Mouse (Mus musculus): ENCODE measurements around the gene Dapk3.
"Not testable (repeated sequence)": the region's sequence is repeated elsewhere in the genome, so short reads cannot be mapped to it uniquely, and the experiment has no call there.

The Dapk3 gene

GRCm38 (mm10) chr10:81179451-81180342 lies 3.1 kb upstream of the Dapk3 start:
- DNase-seq, result no peak

GRCm38 (mm10) chr10:81180946-81181345 lies 1.9 kb upstream of the Dapk3 start:
- no peak for DNase-seq

GRCm38 (mm10) chr10:81181860-81182259 lies 945 bp upstream of the Dapk3 start:
- not testable (repeated sequence) for DNase-seq

- no peak for DNase-seq
Measured at GRCm38 (mm10) chr10:81183805-81184204, 1.0 kb downstream of the Dapk3 start, which contains the start of gene 4930442H23Rik. Gene 4930442H23Rik (minus strand): TSS chr10:81183849.

- no peak for DNase-seq
Measured at GRCm38 (mm10) chr10:81184765-81185164, 2.0 kb downstream of the Dapk3 start.

- DNase-seq, result no peak
Measured at GRCm38 (mm10) chr10:81187161-81187560, 4.4 kb downstream of the Dapk3 start.

- DNase-seq, result no peak
Measured at GRCm38 (mm10) chr10:81189821-81190220, 7.0 kb downstream of the Dapk3 start.

- DNase-seq, result peak; percentile 53
Measured at GRCm38 (mm10) chr10:81190236-81190911, 7.6 kb downstream of the Dapk3 start.

GRCm38 (mm10) chr10:81190912-81191321 lies 8.1 kb downstream of the Dapk3 start:
- no peak for DNase-seq

- no peak for DNase-seq
Measured at GRCm38 (mm10) chr10:81191342-81191982, 8.7 kb downstream of the Dapk3 start.

- peak; percentile 87 for DNase-seq
Measured at GRCm38 (mm10) chr10:81192270-81192967, 9.6 kb downstream of the Dapk3 start.

GRCm38 (mm10) chr10:81192968-81193501 lies 10.2 kb downstream of the Dapk3 start:
- DNase-seq, result peak; percentile 64

- peak; percentile 49 for DNase-seq
Measured at GRCm38 (mm10) chr10:81193991-81194774, 11.4 kb downstream of the Dapk3 start.

GRCm38 (mm10) chr10:81195300-81195699 lies 12.5 kb downstream of the Dapk3 start:
- DNase-seq, result no peak

GRCm38 (mm10) chr10:81196470-81197065 lies 13.8 kb downstream of the Dapk3 start:
- no peak for DNase-seq

GRCm38 (mm10) chr10:81197305-81197704 lies 14.5 kb downstream of the Dapk3 start:
- no peak for DNase-seq

GRCm38 (mm10) chr10:81198230-81198629 lies 15.4 kb downstream of the Dapk3 start:
- DNase-seq, result peak; percentile 79

- no peak for DNase-seq
Measured at GRCm38 (mm10) chr10:81198990-81199389, 16.2 kb downstream of the Dapk3 start.

- DNase-seq, result no peak
Measured at GRCm38 (mm10) chr10:81200141-81200540, 17.3 kb downstream of the Dapk3 start.

GRCm38 (mm10) chr10:81200605-81201287 lies 17.9 kb downstream of the Dapk3 start:
- no peak for DNase-seq

All from cerebellum, adult 8-10 months (tissue).